Mouse (Mus musculus) spleen, adult 2 months (tissue): ENCODE data around the gene Slc25a53.

Experiments used
- CTCF ChIP-seq: fragments of 200-500 bp; IDR thresholded peaks from 2 replicates; pipeline ENCODE4 v1.5.1; 2011; ENCODE audit warnings: mild to moderate bottlenecking, inconsistent platforms; ENCODE audit not compliant: insufficient read depth, insufficient read length, insufficient replicate concordance; ENCODE audit errors: extremely low read depth
- POLR2A ChIP-seq: fragments of 200-500 bp; IDR thresholded peaks from 2 replicates; pipeline ENCODE4 v1.6.1; 2011; ENCODE audit warnings: low read depth, low read length, inconsistent platforms

GRCm38 (mm10) chrX:137019310-137019709, 18.8 kb downstream of the Slc25a53 start:
- TF ChIP-seq POLR2A (no peak), CTCF (peak; percentile 28; the same call in 1 of the 2 replicates)
